Mouse (Mus musculus): ENCODE data around the gene Sars.

Sars gene

GRCm38 (mm10) chr3:108392299-108392698, 52.7 kb downstream of the Sars start:
- DNase-seq, result no peak

DNA sequence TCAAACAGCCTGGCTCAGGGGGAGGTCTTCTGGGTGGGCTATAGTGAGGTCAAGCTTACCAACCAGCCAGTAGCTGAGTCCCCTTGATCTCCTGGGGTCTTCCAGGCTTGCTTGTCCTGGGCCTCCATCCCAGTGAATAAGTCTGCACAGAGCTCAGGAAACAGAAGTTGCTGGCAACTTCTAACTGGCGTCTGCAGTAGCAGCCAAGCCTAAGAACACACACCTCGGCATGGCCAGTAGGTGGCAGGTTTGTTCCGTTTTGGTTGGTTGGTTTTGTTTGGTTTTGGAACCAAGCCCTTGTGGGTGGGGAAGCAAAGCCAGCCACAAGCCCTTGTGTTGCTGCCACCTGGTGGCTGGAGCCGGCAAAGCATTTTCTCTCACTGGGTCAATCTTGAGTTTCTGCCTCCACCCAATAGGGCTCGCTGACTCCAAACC, 55.9 kb downstream of the Sars start:
- DNase-seq, result peak; percentile 93 to 98

DNA sequence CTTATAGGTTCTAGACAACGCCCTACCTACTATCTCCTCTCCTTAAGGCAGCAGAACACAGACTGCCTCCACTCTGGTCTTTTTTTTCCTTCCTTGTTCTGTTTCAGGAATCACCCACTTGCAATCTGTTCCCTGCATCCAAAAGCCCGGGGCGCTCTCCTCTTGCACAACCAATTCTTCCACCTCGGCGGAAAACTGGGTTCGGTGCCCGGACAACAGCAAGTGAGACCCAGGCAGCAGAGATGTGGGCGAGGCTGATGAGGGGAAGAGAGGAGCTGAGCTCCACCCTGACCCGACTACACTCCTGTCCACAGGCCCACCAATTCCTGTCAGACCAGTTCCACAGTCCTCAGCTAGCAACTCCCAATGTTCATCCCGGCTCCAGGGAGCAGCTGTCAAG, 58.8 kb downstream of the Sars start:
- no peak for DNase-seq

GRCm38 (mm10) chr3:108384425-108384824, 60.6 kb downstream of the Sars start:
- no peak for DNase-seq

- DNase-seq, result peak; percentile 90 to 93
Measured at GRCm38 (mm10) chr3:108383485-108384354, 61.3 kb downstream of the Sars start, which contains the start of gene Psrc1. TSS of gene Psrc1 (plus strand) at chr3:108383839.

GRCm38 (mm10) chr3:108381945-108382875, 62.8 kb downstream of the Sars start:
- no peak for DNase-seq

DNA sequence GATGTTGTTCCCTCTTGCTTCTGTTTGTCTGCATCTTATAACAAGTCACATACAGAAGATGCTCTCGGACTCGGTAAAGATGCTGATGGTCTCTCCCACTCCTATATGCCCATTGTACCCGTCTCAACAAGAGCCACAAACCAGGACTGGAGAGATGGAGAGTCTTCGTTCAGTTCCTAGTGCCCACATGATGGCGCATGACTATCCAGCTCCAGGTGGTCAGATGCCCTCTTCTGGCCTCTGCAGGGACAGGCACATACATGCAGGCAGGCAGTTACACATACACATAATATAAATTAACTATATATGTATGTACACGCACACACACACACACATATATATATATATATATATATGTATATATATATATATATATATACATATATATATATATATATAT, 64.3 kb downstream of the Sars start:
- DNase-seq, result no peak

- no peak for DNase-seq
Measured at GRCm38 (mm10) chr3:108378875-108379663, 65.9 kb downstream of the Sars start.

Data from lung, postnatal 4 days (tissue).